Mouse (Mus musculus) kidney, postnatal 14 days (tissue): ENCODE results near the gene Hoxa2.

ENCODE experiments used
- DNase-seq: peaks from one replicate; pipeline ENCODE4 v3.0.0; 2022; ENCODE audit warnings: mixed read lengths

Hoxa2 gene

DNA sequence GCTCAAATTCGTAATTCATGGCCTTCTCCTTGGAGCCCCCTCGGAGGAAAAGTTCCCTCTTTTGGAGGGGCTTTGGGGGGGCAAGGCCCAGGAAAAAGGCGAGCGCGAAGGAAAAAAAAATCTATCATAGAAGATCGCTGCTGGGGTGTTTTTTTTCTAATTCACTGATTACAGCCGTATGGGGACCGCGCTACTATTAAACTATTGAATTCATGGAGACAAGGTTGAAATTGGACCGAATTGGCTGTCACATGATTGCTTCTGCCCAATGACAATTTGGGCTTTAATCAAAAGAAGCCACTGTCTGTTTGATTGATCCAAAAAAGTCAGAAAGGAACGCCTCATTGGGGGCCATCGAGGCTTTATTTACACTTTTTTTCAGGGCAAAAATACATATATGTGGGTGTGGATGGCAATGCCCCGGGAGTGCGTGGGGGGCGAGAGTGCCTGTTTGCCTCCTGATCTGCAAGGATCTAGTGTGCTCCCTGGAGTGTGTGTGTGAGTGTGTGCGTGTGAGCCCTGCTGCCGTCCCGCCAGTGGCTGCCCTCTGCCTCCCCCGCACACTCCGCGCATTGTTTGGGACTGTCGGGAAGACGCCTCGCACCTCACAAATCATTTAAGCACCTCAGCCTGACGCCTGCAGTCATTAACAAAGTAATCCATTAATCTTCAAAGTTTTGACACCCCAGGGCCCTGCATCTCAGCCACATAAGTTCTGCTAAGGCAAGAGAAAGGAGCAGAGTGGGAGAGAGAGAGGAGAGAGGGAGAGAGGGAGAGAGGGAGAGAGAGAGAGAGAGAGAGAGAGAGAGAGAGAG lies at the start of gene Hoxa2:
TSS of gene Hoxa2 (minus strand) at position 206 of the 815 bp plus-strand sequence.
- DNase-seq, result peak; percentile 48

GRCm38 (mm10) chr6:52214271-52214670 lies 49.6 kb upstream of the Hoxa2 start:
- DNase-seq, result peak; percentile 36

DNA sequence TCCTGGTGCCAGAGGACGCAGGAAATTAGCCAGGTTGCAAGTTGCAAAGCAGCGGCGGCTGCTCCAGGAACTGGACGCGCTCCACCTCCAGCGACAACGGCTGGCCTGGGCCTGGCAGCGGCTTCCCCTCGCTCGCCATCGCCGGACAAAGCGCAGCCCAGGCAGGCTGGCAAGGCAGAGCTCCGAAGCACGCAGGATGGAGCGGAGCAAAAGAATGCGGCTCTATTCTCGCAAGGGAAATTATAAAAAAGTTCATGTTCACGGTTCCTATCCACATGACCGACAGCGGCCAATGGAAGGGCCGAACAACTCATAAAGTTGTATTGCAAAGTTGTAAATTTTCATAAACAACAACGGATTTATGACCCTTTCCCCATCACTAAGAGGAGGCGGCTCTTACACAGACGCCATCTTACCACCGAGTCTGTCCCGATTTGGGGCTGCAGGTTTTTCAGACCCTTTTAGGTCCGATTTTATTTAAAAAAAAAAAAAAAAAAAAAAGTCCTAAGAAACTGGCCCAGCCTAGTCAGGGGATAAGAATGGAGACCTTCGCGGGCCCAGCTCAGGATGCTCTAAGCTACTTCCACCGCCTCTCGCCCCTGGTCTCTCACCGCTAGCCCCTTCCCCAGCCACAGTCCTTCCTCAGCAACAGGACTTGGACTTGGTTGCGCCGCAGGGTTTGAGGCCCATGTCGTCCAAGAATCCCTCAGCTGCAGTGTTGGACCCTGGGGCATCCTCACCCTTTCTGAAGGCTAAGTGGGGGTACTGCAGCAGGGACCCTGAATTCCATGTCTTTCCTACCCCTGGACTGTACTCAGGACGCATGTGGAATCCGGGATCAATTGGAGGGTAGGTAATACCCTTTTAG lies 48.7 kb upstream of the Hoxa2 start, which contains the start of the genes Hoxa3 and Gm28308:
TSS of gene Hoxa3 (minus strand) at position 218 of the 868 bp plus-strand sequence.
TSS of gene Gm28308 (minus strand) at position 221 of the 868 bp plus-strand sequence.
- peak; percentile 91 for DNase-seq

DNA sequence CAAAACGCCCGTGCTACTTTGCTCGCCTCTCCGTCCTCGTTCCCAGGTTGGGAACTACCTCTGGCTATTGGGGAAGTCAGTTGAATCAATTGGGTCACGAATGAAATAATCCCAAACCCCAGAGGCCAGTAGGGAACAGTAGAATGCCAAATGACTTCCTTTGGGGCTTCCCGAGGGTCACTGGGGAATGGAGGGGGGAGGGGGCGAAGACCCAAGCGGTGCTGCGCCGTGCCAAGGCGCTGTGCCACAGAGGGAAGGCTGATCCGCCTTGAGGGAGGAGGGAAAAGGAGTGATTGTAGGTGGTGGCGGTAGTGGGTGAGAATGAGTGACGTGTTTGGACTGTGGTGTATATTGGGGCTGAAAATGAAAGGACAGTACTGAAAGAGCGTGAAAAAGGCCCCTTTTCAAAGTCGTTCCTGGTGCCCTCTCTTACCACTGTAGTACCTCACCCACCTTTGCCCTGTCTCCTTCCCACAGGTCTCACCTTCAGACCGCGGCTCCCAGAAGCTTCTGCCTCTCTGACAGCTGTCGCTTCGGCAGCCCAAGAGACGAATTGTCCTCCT lies 48.0 kb upstream of the Hoxa2 start:
- DNase-seq, result peak; percentile 81

DNA sequence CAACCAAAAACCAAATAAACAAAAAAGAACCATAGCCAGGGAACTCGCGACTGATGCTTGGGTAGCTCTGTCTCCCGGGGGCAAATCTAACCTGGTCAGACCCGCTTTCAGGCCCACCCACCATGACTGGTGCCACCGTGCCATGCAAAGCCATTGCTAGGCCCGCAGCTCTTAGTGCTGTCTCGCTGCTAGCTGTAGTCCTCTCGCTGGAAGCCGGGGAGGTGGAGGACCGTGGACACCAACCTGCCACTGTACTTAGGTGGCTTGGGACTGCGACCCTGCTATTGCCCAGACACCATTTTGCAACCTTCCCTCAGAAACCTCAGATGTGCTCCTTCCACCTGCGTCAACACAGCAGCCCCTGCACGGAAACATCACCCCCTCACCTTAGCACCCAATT lies 47.3 kb upstream of the Hoxa2 start:
- no peak for DNase-seq

GRCm38 (mm10) chr6:52211170-52211935 lies 46.7 kb upstream of the Hoxa2 start:
- DNase-seq, result peak; percentile 92

GRCm38 (mm10) chr6:52209685-52210046 lies 45.0 kb upstream of the Hoxa2 start:
- peak; percentile 30 for DNase-seq

DNA sequence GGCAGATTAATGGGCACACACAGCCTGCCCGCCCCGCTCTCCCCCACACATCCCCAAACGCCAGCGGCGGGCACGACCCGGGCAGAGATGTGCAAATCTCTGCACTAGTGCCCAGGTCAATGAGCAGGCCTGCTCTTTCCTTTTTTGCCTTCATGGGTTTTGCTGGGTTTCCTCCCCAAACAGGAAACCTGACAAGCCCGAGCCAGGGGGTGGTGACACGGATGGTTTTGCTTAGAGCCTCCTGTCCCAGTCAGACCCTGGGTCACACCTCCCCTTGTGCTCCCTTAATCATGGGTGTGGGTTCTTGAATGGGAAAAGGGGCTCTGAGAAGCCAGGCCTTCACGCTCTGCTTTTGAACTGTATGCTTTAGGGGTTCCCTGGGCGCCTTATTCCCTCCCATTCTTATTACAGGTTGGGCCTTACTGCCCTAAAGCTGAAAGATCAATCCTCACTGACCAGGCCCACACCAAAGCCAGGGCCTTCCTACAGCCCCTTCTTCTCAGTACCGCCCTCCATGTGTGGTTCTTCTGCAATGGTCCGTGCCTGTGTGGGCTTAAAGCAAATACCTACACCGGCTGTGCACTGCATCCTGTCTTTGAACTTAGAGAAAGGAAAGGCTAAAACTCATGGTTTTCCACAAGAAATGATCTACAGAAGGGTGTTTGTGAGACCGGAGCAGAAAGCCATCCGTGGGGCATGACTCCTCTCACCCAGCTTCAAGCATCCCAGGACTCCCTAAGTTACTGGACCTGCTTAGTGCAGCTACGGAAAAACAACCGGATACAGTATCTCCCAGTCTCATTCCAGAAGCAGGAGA lies 44.4 kb upstream of the Hoxa2 start:
- peak; percentile 16 for DNase-seq

DNA sequence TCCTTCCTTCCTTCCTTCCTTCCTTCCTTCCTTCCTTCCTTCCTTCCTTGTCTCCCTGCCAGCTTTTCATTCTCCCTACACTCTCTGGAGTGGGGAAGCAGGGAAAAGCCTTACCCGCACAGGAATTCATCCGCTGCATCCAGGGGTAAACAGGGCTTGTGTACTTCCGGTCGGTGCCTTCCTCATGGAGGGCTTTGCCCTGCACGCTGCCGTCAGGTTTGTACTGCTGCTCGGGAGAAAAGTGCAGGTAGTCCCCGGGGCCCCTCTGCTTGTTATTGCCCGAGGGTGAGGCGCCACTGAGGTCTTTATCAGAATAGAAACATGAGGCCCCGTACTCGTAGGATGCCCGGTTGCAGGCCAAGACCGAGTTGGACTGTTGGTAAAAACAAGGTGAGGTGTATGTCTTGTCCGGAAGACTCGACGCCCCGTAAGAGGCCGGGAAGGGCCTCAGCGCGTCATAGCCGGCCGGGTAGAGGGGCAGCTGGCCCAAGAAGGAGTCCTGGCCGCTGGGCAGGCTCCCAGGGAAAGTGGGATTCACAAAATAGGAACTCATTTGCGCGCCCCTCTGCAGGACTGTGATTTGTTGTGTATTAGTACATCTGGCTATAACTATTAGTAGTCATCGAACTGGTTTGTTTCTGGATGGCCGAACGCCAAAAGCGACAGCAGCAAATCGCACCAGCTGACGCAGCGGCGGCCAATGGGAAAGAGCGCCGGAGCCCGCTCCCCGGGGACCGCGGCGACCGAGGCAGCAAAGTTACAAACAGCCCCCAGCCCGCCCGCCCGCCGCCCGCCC lies 43.6 kb upstream of the Hoxa2 start, which contains the start of gene Hoxa6:
TSS of gene Hoxa6 (minus strand) at position 651 of the 796 bp plus-strand sequence.
- DNase-seq, result peak; percentile 88

GRCm38 (mm10) chr6:52207684-52207976 lies 43.0 kb upstream of the Hoxa2 start:
- DNase-seq, result peak; percentile 5

- DNase-seq, result no peak
These were observed 42.5 kb upstream of the Hoxa2 start for GRCm38 (mm10) chr6:52206882-52207683.

- no peak for DNase-seq
These were observed 41.3 kb upstream of the Hoxa2 start for GRCm38 (mm10) chr6:52205638-52206621.

DNA sequence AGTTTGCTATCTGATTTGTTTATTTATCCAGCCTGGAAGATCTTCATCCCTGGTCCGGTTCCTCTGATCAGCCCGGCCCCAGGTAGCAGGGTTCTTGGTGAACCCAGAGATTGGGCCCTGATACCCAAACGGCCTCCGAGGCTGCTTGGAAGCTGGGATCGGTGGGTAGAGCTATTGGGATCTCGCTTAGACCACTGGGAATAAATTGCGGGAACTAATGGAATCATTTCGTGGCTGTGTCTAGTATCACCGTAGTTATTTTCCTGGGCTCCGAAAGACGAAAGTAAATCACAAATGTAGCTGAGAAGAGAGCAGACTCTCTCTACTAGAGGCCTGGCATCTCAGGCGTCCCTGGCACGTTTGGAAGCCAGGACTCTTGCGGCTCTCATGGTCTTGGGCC lies 40.6 kb upstream of the Hoxa2 start:
- no peak for DNase-seq

DNA sequence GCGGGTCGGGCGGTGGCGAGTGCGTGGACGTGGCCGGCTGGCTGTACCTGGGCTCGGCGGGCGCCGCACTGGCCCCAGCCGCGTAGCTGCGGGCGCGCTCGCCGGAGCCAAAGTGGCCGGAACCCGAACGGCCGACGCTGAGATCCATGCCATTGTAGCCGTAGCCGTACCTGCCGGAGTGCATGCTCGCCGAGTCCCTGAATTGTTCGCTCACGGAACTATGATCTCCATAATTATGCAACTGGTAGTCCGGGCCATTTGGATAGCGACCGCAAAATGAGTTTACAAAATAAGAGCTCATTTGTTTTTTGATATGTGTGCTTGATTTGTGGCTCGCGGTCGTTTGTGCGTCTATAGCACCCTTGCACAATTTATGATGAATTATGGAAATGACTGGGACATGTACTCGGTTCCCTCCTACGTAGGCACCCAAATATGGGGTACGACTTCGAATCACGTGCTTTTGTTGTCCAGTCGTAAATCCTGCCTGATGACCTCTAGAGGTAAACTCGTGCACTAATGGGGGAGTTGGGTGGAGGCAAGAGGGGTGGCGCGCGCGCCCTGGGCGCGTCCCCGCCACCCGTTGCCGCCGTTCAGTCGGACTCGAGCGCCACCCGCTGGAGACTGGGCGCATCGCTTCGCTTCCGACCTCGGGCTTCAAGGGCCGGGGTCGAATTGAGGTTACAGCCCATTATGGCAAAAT lies 39.6 kb upstream of the Hoxa2 start, which contains the start of gene Hoxa5:
TSS of gene Hoxa5 (minus strand) at position 538 of the 703 bp plus-strand sequence.
- peak; percentile 94 for DNase-seq

DNA sequence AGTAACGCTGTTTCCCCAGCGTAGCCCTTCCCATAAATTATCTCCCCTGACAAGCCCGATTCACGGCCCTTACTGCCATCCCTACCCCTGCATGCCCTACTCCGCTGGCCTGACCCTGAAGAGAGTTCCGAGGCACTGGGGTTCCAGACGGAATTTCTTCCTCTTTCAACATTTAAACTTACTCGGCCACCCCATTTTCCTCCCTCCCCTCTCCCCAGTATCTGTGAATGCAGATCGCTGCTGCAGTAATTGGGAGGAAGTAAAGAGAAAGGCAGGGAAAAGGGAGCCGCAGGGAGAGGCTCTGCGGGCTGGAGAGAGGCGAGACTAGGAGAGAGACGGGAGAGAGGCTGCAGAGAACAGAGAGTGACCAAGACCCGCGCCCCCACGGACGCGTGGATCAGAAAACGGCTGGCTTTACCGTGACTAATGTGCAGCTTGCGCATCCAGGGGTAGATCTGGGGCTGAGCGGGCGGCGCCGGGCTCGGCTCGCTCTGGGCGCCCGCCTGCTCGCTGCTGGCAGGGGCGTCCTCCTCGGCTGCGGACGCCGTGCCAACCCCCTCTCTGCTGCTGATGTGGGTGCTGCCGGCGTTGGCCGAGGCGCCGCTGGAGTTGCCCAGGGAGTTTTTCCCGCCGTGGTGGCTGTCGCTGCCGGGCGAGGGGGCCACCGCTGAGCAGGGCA lies 38.9 kb upstream of the Hoxa2 start:
- DNase-seq, result peak; percentile 60

DNA sequence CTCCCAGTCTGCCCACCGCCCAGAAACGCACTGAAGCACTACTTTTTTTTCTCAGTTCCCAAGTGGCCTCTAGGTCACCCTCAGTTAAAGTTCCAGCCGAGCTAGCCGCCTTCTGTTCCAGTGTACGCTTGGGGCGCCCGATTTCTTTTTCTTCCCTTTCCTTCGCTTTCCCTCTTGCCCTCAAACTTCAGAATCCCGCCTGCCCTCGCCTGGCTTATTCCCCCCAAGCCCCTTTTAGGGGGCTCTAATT lies 38.4 kb upstream of the Hoxa2 start:
- peak; percentile 60 for DNase-seq

- DNase-seq, result no peak
These were observed 37.9 kb upstream of the Hoxa2 start for GRCm38 (mm10) chr6:52202362-52203120.
